18 mouse cellular contexts compared by ENCODE assay signal in the genomic region with DNA sequence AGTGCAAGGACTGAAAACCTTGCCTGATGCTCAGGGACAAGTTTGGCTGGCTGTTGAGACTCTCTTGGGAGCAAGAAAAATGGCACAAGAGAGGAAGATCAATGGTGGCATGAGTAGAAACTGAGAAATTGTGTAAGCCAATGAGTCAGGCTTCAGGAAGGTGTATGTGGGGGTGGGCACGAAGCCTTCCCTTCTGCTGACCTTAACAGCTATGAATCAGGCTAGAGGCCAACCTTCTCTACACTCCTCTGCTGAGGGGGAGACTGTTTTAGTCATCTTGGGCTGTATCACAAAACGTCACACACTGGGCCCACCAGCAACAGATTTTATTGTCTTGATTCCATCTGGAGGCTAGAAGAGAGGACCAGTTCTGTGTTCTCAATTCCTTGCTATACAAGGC. TPM values are rescaled to one million over a fixed set of nuclear protein-coding genes. Genes with fewer than 3 reads are reported as not detected.
"Had no signal": no experiment of that assay in that cellular context is flagged by ENCODE, and none has a peak within 500 bp of the region (broad histone marks: within the 10 kb centered on the region; RNA-seq: fewer than 3 reads in every experiment).

No protein-coding gene starts in this region.

- DNase-seq: kidney, postnatal 10 days; kidney, postnatal 4 days; liver; liver, embryonic 13.5 days; liver, postnatal 0 days; lung, postnatal 14 days; thymus, adult 2 months; thymus, postnatal 25 days had no signal

RNA-seq across cellular contexts. Expression of a gene that starts 14.1 kb away (rescaled TPM):
- total RNA-seq: layer of hippocampus, adult 2 months; layer of hippocampus, postnatal 25 days; left cerebral cortex, postnatal 36 days had no signal
- polyA plus RNA-seq: limb, embryonic 12.5 days; liver, embryonic 13.5 days; liver, postnatal 0 days; lung, embryonic 15.5 days; macrophage; midbrain, embryonic 11.5 days; midbrain, embryonic 15.5 days; neural tube, embryonic 12.5 days; spleen, adult 2 months had no signal
